ENCODE assay signal across 7 mouse cellular contexts in genomic region chr2:118695677-118696232, GRCm38 (mm10). TPM values are rescaled to one million over a fixed set of nuclear protein-coding genes. Genes with fewer than 3 reads are reported as not detected.
A peak's percentile ranks its signal among the peaks of the same experiment; 100 is the strongest.
DNase-seq lines count a peak whose midpoint lies in the region; ATAC-seq and TF ChIP-seq lines count a peak whose summit lies in the region.

No protein-coding gene starts in this region.

- H3K27ac ChIP-seq in MEL (ENCODE audit: control insufficient read depth, low read depth, low read length): no peak overlapping the region
- H3K27ac ChIP-seq in heart, embryonic 13.5 days (replicated peaks): no peak overlapping the region
- H3K27ac ChIP-seq in liver, embryonic 13.5 days: no peak overlapping the region

- no peaks in the 10 kb centered on the region for H3K27me3 ChIP-seq in MEL (ENCODE audit: control insufficient read depth in 1 of 2, insufficient read depth in 2 of 2, low read length in 2 of 2)
- H3K27me3 ChIP-seq in heart, embryonic 13.5 days (replicated peaks): peaks cover 61% of the 10 kb centered on the region
- peaks cover 54% of the 10 kb centered on the region for H3K27me3 ChIP-seq in liver, embryonic 13.5 days

- no peaks in the 10 kb centered on the region for H3K9me3 ChIP-seq in MEL (replicated peaks; ENCODE audit: insufficient read depth, low read length)
- no peaks in the 10 kb centered on the region for H3K9me3 ChIP-seq in heart, embryonic 13.5 days
- no peaks in the 10 kb centered on the region for H3K9me3 ChIP-seq in liver, embryonic 13.5 days (replicated peaks)

- no peak overlapping the region for H3K4me2 ChIP-seq in heart, embryonic 13.5 days
- no peak overlapping the region for H3K4me2 ChIP-seq in liver, embryonic 13.5 days

- no peaks in the 10 kb centered on the region; a peak in 1 of 4 replicates for H3K36me3 ChIP-seq in MEL (ENCODE audit: control insufficient read depth in 1 of 2, insufficient read depth in 2 of 2, low read length in 2 of 2)
- no peaks in the 10 kb centered on the region for H3K36me3 ChIP-seq in heart, embryonic 13.5 days
- H3K36me3 ChIP-seq in liver, embryonic 13.5 days: no peaks in the 10 kb centered on the region

- peak; percentile 83 for TF ChIP-seq RAD21 in MEL (IDR thresholded peaks at IDR 0.05; ENCODE audit: low read depth, low read length)

- intact Hi-C loops in left cerebral cortex, postnatal 10 days (cut with DNase I): loop anchor here (2.0 to 10.0 kb wide), 4 partner anchors 37 to 431 kb away; no protein-coding TSS in a partner anchor

- no peak for ATAC-seq in heart, embryonic 13.5 days (ENCODE audit: extremely low read depth, insufficient number of reproducible peaks, low FRiP score, low TSS enrichment)
- ATAC-seq in liver, embryonic 13.5 days (ENCODE audit: low read depth): no peak

- no peak overlapping the region for H3K4me3 ChIP-seq in MEL (ENCODE audit: control insufficient read depth in 1 of 2, insufficient read depth in 1 of 2, low read depth in 2 of 2, low read length in 2 of 2)
- H3K4me3 ChIP-seq in heart, embryonic 13.5 days: no peak overlapping the region
- H3K4me3 ChIP-seq in liver, embryonic 13.5 days (replicated peaks): no peak overlapping the region

- H3K9ac ChIP-seq in MEL (ENCODE audit: control insufficient read depth, low read depth, low read length, poor library complexity, severe bottlenecking): no peak overlapping the region
- H3K9ac ChIP-seq in heart, embryonic 13.5 days: peak overlapping the region; percentile 34; the same call in 1 of the 2 replicates
- no peak overlapping the region for H3K9ac ChIP-seq in liver, embryonic 13.5 days

- H3K4me1 ChIP-seq in MEL (ENCODE audit: control insufficient read depth in 1 of 2, insufficient read depth in 2 of 2, low read length in 2 of 2): peaks cover 0 to 6% of the 10 kb centered on the region in 2 experiments; a peak in 1 of 4 replicates
- H3K4me1 ChIP-seq in heart, embryonic 13.5 days: peaks cover 34% of the 10 kb centered on the region
- H3K4me1 ChIP-seq in liver, embryonic 13.5 days (replicated peaks): peaks cover 18% of the 10 kb centered on the region

- H3K79me2 ChIP-seq in MEL (ENCODE audit: control insufficient read depth, insufficient read depth, low read length, poor library complexity): no peaks in the 10 kb centered on the region

- peak; percentile 52 to 57 for DNase-seq in left cerebral cortex, postnatal 10 days (ENCODE audit: extremely low spot score in 1 of 2, low spot score in 2 of 2)
- DNase-seq in left cerebral cortex, adult 11 months (ENCODE audit: low spot score): no peak
- DNase-seq in MEL (ENCODE audit: low read depth, low spot score): peak; percentile 81
- DNase-seq in cerebellum, adult 8-10 months: peak; percentile 59
- peak; percentile 48 for DNase-seq in liver, embryonic 13.5 days
- peak; percentile 94 for DNase-seq in retina, embryonic 14.5 days (ENCODE audit: low spot score)

- TF ChIP-seq EP300 in MEL (IDR thresholded peaks at IDR 0.05; ENCODE audit: low read depth in 1 of 2, low read length in 2 of 2): no peak

- TF ChIP-seq POLR2A in MEL (IDR thresholded peaks at IDR 0.05; ENCODE audit: control insufficient read depth in 1 of 2, insufficient read depth in 1 of 2, low read depth in 1 of 2, low read length in 2 of 2, poor library complexity in 1 of 2): no peak

- WGBS in heart, embryonic 13.5 days: 28% methylated on average over 11 of the region's 11 CpGs
- WGBS in liver, embryonic 13.5 days (ENCODE audit: insufficient replicate concordance): 27% methylated on average over 11 of the region's 11 CpGs

- peak; percentile 77 to 88 (median 80) for TF ChIP-seq CTCF in MEL (IDR thresholded peaks at IDR 0.05 in 2 of 3, conservative IDR thresholded peaks at IDR 0.05 in 1 of 3; ENCODE audit: control insufficient read depth in 1 of 3, insufficient read depth in 1 of 3, low read depth in 2 of 3, low read length in 3 of 3, poor library complexity in 1 of 3, severe bottlenecking in 1 of 3)

TF ChIP-seq in MEL, 35 proteins besides CTCF, POLR2A, EP300 and RAD21:
- TF ChIP-seq SIN3A (IDR thresholded peaks at IDR 0.05; ENCODE audit: low read length): peak; percentile 12; the same call in 1 of the 2 replicates
- TF ChIP-seq E2F4 (IDR thresholded peaks at IDR 0.05; ENCODE audit: borderline replicate concordance, low read depth, low read length): no peak
- TF ChIP-seq JUND (IDR thresholded peaks at IDR 0.05; ENCODE audit: low read depth, low read length): no peak
- TF ChIP-seq USF2 (IDR thresholded peaks at IDR 0.05; ENCODE audit: borderline replicate concordance in 1 of 2, insufficient read depth in 1 of 2, low read depth in 1 of 2, low read length in 2 of 2): no peak
- TF ChIP-seq NRF1 (IDR thresholded peaks at IDR 0.05; ENCODE audit: insufficient read depth, low read depth, low read length, poor library complexity, severe bottlenecking): no peak
- no peak for TF ChIP-seq HCFC1 (IDR thresholded peaks at IDR 0.05; ENCODE audit: low read depth, low read length)
- no peak for TF ChIP-seq NELFE (IDR thresholded peaks at IDR 0.05; ENCODE audit: low read depth, low read length)
- TF ChIP-seq RCOR1 (IDR thresholded peaks at IDR 0.05; ENCODE audit: low read depth, low read length): peak; percentile 86
- TF ChIP-seq POLR2AphosphoS2 (IDR thresholded peaks at IDR 0.05; ENCODE audit: low read length): no peak
- peak; percentile 95 for TF ChIP-seq SMC3 (IDR thresholded peaks at IDR 0.05; ENCODE audit: low read depth, low read length)
- TF ChIP-seq ZC3H11A (IDR thresholded peaks at IDR 0.05; ENCODE audit: low read depth, low read length): peak; percentile 87
- no peak for TF ChIP-seq USF1 (IDR thresholded peaks at IDR 0.05; ENCODE audit: low read depth, low read length)
- no peak for TF ChIP-seq TCF12 (IDR thresholded peaks at IDR 0.05; ENCODE audit: low read depth, low read length)

RNA-seq across cellular contexts. Expression of gene Ankrd63, which starts 8.0 kb away (rescaled TPM):
- 1 to 10 TPM; 5.9 to 8.9 TPM for total RNA-seq in left cerebral cortex, postnatal 10 days (2021)
- total RNA-seq in MEL (2012; rRNA removed): 0.08 and 0.10 TPM in 2 replicates
- under 1 TPM in 1 of 2 experiments, not detected in 1; 0.53 TPM for polyA plus RNA-seq in MEL (2012; ENCODE audit: insufficient read depth in 1 of 2, insufficient read length in 2 of 2, low read depth in 1 of 2, low replicate concordance in 2 of 2, missing spikeins in 1 of 2)
- 0.67 and 0.73 TPM in 2 replicates for polyA plus RNA-seq in heart, embryonic 13.5 days (2015; fragmentation: Nextera tagmentation; extraction: Ambion mirVana)
- polyA plus RNA-seq in liver, embryonic 13.5 days (2015; fragmentation: Nextera tagmentation; extraction: Ambion mirVana): not detected in 2 replicates

RNA-seq across cellular contexts. Expression of gene Plcb2, which starts 32.5 kb away (rescaled TPM):
- total RNA-seq in left cerebral cortex, postnatal 10 days (2021): 1 to 10 TPM; 2.2 to 3.3 TPM
- 6.4 and 7.4 TPM in 2 replicates for total RNA-seq in MEL (2012; rRNA removed)
- 10 to 100 TPM in 1 of 2 experiments, not detected in 1; 21.2 TPM for polyA plus RNA-seq in MEL (2012; ENCODE audit: insufficient read depth in 1 of 2, insufficient read length in 2 of 2, low read depth in 1 of 2, low replicate concordance in 2 of 2, missing spikeins in 1 of 2)
- polyA plus RNA-seq in heart, embryonic 13.5 days (2015; fragmentation: Nextera tagmentation; extraction: Ambion mirVana): 0.94 and 1.6 TPM in 2 replicates
- polyA plus RNA-seq in liver, embryonic 13.5 days (2015; fragmentation: Nextera tagmentation; extraction: Ambion mirVana): 1.6 and 1.7 TPM in 2 replicates

RNA-seq across cellular contexts. Expression of gene Pak6, which starts 32.7 kb away (rescaled TPM):
- total RNA-seq in left cerebral cortex, postnatal 10 days (2021): 100 to 1,000 TPM; 168 to 174 TPM
- 14.2 and 25.4 TPM in 2 replicates for total RNA-seq in MEL (2012; rRNA removed)
- 10 to 100 TPM in 1 of 2 experiments, not detected in 1; 25.9 TPM for polyA plus RNA-seq in MEL (2012; ENCODE audit: insufficient read depth in 1 of 2, insufficient read length in 2 of 2, low read depth in 1 of 2, low replicate concordance in 2 of 2, missing spikeins in 1 of 2)
- 7.4 and 7.5 TPM in 2 replicates for polyA plus RNA-seq in heart, embryonic 13.5 days (2015; fragmentation: Nextera tagmentation; extraction: Ambion mirVana)
- 0.65 and 1.0 TPM in 2 replicates for polyA plus RNA-seq in liver, embryonic 13.5 days (2015; fragmentation: Nextera tagmentation; extraction: Ambion mirVana)

RNA-seq across cellular contexts. Expression of gene Inafm2, which starts 49.8 kb away (rescaled TPM):
- total RNA-seq in left cerebral cortex, postnatal 10 days (2021): 10 to 100 TPM; 26.1 to 28.5 TPM
- 6.7 and 8.6 TPM in 2 replicates for total RNA-seq in MEL (2012; rRNA removed)
- polyA plus RNA-seq in MEL (2012; ENCODE audit: insufficient read depth in 1 of 2, insufficient read length in 2 of 2, low read depth in 1 of 2, low replicate concordance in 2 of 2, missing spikeins in 1 of 2): 10 to 100 TPM in 1 of 2 experiments, not detected in 1; 14.5 TPM
- polyA plus RNA-seq in heart, embryonic 13.5 days (2015; fragmentation: Nextera tagmentation; extraction: Ambion mirVana): 36.2 and 38.3 TPM in 2 replicates
- polyA plus RNA-seq in liver, embryonic 13.5 days (2015; fragmentation: Nextera tagmentation; extraction: Ambion mirVana): 18.4 and 19.1 TPM in 2 replicates
